Mouse (Mus musculus) ES-E14 (cell line): ENCODE results near the gene BC049715.

ENCODE experiments used
- CHD2 ChIP-seq: IDR thresholded peaks from 2 replicates; pipeline ENCODE4 v1.6.1; 2014; ENCODE audit warnings: mild to moderate bottlenecking, low read depth, low read length, inconsistent platforms
- HCFC1 ChIP-seq: IDR thresholded peaks from 2 replicates; pipeline ENCODE4 v1.6.1; 2012; ENCODE audit warnings: low read length, inconsistent platforms, borderline replicate concordance; ENCODE audit not compliant: insufficient read depth
- MAFK ChIP-seq: IDR thresholded peaks from 2 replicates; pipeline ENCODE4 v1.6.1; 2014; ENCODE audit warnings: mild to moderate bottlenecking, low read depth, low read length, inconsistent platforms; ENCODE audit not compliant: insufficient read depth
- ZC3H11A ChIP-seq: IDR thresholded peaks from 2 replicates; pipeline ENCODE4 v1.6.1; 2012; ENCODE audit warnings: low read depth, mild to moderate bottlenecking, inconsistent platforms, low read length, borderline replicate concordance
- ZNF384 ChIP-seq: IDR thresholded peaks from 2 replicates; pipeline ENCODE4 v1.6.1; 2012; ENCODE audit warnings: low read depth, low read length, inconsistent platforms

DNA sequence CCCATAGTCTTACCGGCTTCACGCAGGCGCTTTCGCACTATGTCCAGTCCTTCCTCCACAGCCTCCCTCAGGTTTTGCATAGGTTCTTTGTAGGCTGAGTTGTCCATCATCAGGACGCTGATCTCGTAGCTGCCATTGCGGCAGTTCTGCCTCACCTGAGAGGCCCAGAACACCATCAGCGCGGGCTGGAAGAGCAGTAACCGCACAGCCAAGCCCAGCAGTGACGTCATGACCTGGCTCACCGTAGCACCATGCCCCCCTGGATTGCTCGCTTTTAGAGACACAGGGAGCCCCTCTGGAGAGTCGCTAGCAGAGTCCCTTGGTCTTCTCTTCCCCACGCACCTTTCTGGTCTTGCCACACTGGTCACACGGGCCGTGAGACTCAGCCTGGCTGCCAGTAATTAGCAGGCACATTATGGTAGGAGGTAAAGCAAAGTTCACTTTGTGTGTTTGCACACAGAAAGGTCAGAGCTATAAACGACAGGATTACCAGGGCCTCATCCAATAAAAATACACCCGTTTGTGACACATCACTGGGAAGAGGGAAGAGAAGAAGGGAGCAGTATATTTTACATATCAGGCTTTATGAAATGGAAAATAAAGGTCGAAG is 45.9 kb upstream of the BC049715 start, which contains the start of gene Gucy2c:
- TF ChIP-seq CHD2 (no peak), ZNF384 (no peak), ZC3H11A (no peak), MAFK (no peak), HCFC1 (no peak)
